Mouse (Mus musculus): Measurements from ENCODE around the gene 4933416C03Rik. TPM values are rescaled to one million over a fixed set of nuclear protein-coding genes. Genes with fewer than 3 reads are reported as not detected.

Gene 4933416C03Rik
- polyA plus RNA-seq, 1 experiment from 2014 or later = not detected

Other genes starting within 250 kb of the 4933416C03Rik start
- gene Ptprr, start 95.7 kb downstream of the 4933416C03Rik start, polyA plus RNA-seq (2014; fragmentation: Nextera tagmentation; extraction: Ambion mirVana) = 4.7 and 5.1 TPM in 2 replicates
- 5.5 and 5.8 TPM in 2 replicates for gene Ptprb, start 161.6 kb upstream of the 4933416C03Rik start, polyA plus RNA-seq (2014; fragmentation: Nextera tagmentation; extraction: Ambion mirVana)